Mouse (Mus musculus) cerebellum, adult 2 months (tissue): Measurements from ENCODE around the gene Cfap100.

ENCODE experiments used
- CTCF ChIP-seq: fragments of 200-500 bp; IDR thresholded peaks from 2 replicates; pipeline ENCODE4 v1.5.1; 2011; ENCODE audit warnings: low read depth, mild to moderate bottlenecking, control low read depth, low read length, moderate library complexity, borderline replicate concordance; ENCODE audit not compliant: insufficient read depth
- POLR2A ChIP-seq: fragments of 200-500 bp; IDR thresholded peaks from 2 replicates; pipeline ENCODE4 v1.6.1; 2011; ENCODE audit warnings: low read length, control low read depth, borderline replicate concordance; ENCODE audit not compliant: insufficient read depth

GRCm38 (mm10) chr6:90390629-90391028 lies 38.0 kb downstream of the Cfap100 start:
- TF ChIP-seq POLR2A (no peak), CTCF (no peak)
